9 mouse cellular contexts compared by ENCODE assay signal in the genomic region with DNA sequence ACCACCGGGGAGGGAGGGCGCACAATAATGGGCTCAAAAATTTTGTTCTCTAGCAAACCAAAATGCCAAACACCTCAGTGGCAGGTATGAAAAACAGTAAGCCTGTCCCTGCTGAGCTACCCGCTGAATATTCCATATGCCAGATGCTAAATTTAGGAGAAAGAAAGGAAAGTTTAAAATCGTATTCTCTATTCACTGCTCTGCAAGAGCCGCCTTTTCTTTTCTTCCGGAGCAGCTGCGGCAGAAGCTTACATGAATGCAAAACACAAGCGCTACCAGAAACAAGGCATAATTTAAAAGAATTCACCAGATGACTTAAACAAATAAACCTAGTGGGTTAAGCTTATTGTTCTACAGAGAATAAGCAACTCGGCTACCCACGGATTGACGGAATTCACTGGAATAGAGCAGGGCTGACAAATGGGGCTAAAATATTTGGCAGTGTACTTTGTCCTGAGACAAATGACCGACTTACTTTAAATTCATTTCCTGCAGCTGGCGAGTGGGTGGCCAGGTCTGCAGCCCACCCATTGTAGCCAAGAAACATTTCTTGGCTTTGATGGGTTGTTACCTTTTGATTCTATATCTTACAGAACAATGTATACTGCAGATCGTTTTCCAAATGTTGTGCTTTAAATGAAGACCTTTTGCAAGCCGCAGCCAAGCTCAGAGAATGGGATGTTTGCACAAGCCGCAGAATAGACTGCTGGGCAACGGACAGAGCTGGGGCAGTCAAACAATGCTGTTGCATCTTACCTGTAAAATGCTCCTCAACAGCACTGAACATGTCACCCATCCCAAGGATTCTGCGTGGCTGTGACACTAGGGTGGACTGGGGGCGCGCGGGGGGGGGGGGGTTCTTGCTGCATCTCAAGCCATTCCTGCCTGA. TPM values are rescaled to one million over a fixed set of nuclear protein-coding genes. Genes with fewer than 3 reads are reported as not detected.
DNase-seq lines count a peak whose midpoint lies in the region; ATAC-seq lines count a peak whose summit lies in the region.
"Had no signal": no experiment of that assay in that cellular context is flagged by ENCODE, and none has a peak within 500 bp of the region (broad histone marks: within the 10 kb centered on the region; RNA-seq: fewer than 3 reads in every experiment).

No protein-coding gene starts in this region.

- H3K4me3 ChIP-seq in megakaryocyte, embryonic 14.5 days (replicated peaks): peak overlapping the region; percentile 74
- H3K4me3 ChIP-seq in hindbrain, embryonic 15.5 days: peak overlapping the region; percentile 33
- H3K4me3 ChIP-seq in midbrain, embryonic 13.5 days (replicated peaks): peak overlapping the region; percentile 30

- peak overlapping the region; percentile 35 for H3K9ac ChIP-seq in hindbrain, embryonic 15.5 days
- H3K9ac ChIP-seq in midbrain, embryonic 13.5 days (replicated peaks): peak overlapping the region; percentile 34

- peak; percentile 66; the same call in 1 of the 2 replicates for ATAC-seq in cerebellum, adult (ENCODE audit: insufficient number of reproducible peaks, low FRiP score, low TSS enrichment)
- no peak for ATAC-seq in megakaryocyte, adult 5-6 weeks (ENCODE audit: poor library complexity, severe bottlenecking)
- no peak for ATAC-seq in hindbrain, embryonic 15.5 days (ENCODE audit: low FRiP score, low read depth)
- peak; percentile 58 for ATAC-seq in midbrain, embryonic 13.5 days

- no peaks in the 10 kb centered on the region for H3K4me1 ChIP-seq in megakaryocyte, embryonic 14.5 days
- H3K4me1 ChIP-seq in hindbrain, embryonic 15.5 days (replicated peaks): peaks cover 14% of the 10 kb centered on the region
- H3K4me1 ChIP-seq in midbrain, embryonic 13.5 days (replicated peaks): peaks cover 15% of the 10 kb centered on the region

- H3K27ac ChIP-seq in hindbrain, embryonic 15.5 days (replicated peaks): peak overlapping the region; percentile 53; the same call in 1 of the 2 replicates
- no peak overlapping the region for H3K27ac ChIP-seq in midbrain, embryonic 13.5 days
- H3K27ac ChIP-seq: macrophage had no signal

- 10% methylated on average over 21 of the region's 21 CpGs for WGBS in hindbrain, embryonic 15.5 days
- WGBS in midbrain, embryonic 13.5 days: 10% methylated on average over 21 of the region's 21 CpGs

- H3K9me3 ChIP-seq in megakaryocyte, embryonic 14.5 days: peaks cover 8% of the 10 kb centered on the region
- H3K9me3 ChIP-seq in hindbrain, embryonic 15.5 days: no peaks in the 10 kb centered on the region
- no peaks in the 10 kb centered on the region; the same call in 1 of the 2 replicates for H3K9me3 ChIP-seq in midbrain, embryonic 13.5 days

- H3K4me2 ChIP-seq in hindbrain, embryonic 15.5 days: peak overlapping the region; percentile 69
- peak overlapping the region; percentile 56 for H3K4me2 ChIP-seq in midbrain, embryonic 13.5 days (replicated peaks)

- no peak for DNase-seq in cerebellum, postnatal 4 days (ENCODE audit: low spot score in 2 of 2)
- DNase-seq in adrenal gland, postnatal 25 days: no peak
- no peak for DNase-seq in urinary bladder, adult 2 months (ENCODE audit: low spot score)

- peaks cover 17% of the 10 kb centered on the region for H3K27me3 ChIP-seq in megakaryocyte, embryonic 14.5 days (replicated peaks)
- no peaks in the 10 kb centered on the region for H3K27me3 ChIP-seq in hindbrain, embryonic 15.5 days
- H3K27me3 ChIP-seq in midbrain, embryonic 13.5 days: peaks cover 3% of the 10 kb centered on the region; the same call in 1 of the 2 replicates

- no peaks in the 10 kb centered on the region for H3K36me3 ChIP-seq in megakaryocyte, embryonic 14.5 days (replicated peaks; ENCODE audit: low read length)
- H3K36me3 ChIP-seq in hindbrain, embryonic 15.5 days: no peaks in the 10 kb centered on the region
- no peaks in the 10 kb centered on the region for H3K36me3 ChIP-seq in midbrain, embryonic 13.5 days

RNA-seq across cellular contexts. Expression of a gene that starts 43.8 kb away (rescaled TPM):
- 2.3 and 6.1 TPM in 2 replicates for polyA plus RNA-seq in megakaryocyte, embryonic 14.5 days (2012; ENCODE audit: insufficient read depth, low replicate concordance)
- total RNA-seq in megakaryocyte, adult 5-6 weeks (2015): 56.3 and 62.2 TPM in 2 replicates
- total RNA-seq in megakaryocyte, adult 5-6 weeks (2017): 31.6 and 37.6 TPM in 2 replicates
- polyA plus RNA-seq in hindbrain, embryonic 15.5 days (2015; fragmentation: Nextera tagmentation; extraction: Ambion mirVana): 72.4 and 73.4 TPM in 2 replicates
- 116 and 140 TPM in 2 replicates for polyA plus RNA-seq in midbrain, embryonic 13.5 days (2015; fragmentation: Nextera tagmentation; extraction: Ambion mirVana)
- 83.1 and 89.3 TPM in 2 replicates for total RNA-seq in adrenal gland, postnatal 25 days (2021)
- 61.3 and 66.1 TPM in 2 replicates for polyA plus RNA-seq in urinary bladder, adult 2 months (2012; rRNA removed)

Comparison
In these comparisons a context has a peak if more than half of its experiments do, and no peak if none do; other contexts are left out.
1. ATAC-seq: peak in cerebellum, adult (single experiment) and midbrain, embryonic 13.5 days (single experiment); none in megakaryocyte, adult 5-6 weeks (single experiment) and hindbrain, embryonic 15.5 days (single experiment).
2. Peak in every context shown above with its lines, with median percentiles within 50 percentile points of each other: H3K4me3 ChIP-seq.